Mouse (Mus musculus) liver, embryonic 11.5 days (tissue): ENCODE results near the gene Nrxn1. TPM values are rescaled to one million over a fixed set of nuclear protein-coding genes. Genes with fewer than 3 reads are reported as not detected.
A peak's percentile ranks its signal among the peaks of the same experiment; 100 is the strongest.

ENCODE experiments used
- ATAC-seq: fragments of 200-750 bp; cut with Nextera tagmentation; replicated peaks from 2 replicates; pipeline ENCODE4 v1.8.0; 2017; ENCODE audit warnings: moderate number of reproducible peaks, mild to moderate bottlenecking, moderate TSS enrichment, moderate library complexity; ENCODE audit not compliant: low FRiP score
- DNase-seq: peaks from one replicate; pipeline ENCODE4 v3.0.0-alpha.2; 2017; ENCODE audit warnings: low spot score
- H3K27ac ChIP-seq: fragments of 300-500 bp; sonication (generic); 2 replicates; pipeline ENCODE4 v1.5.1; 2014; ENCODE audit warnings: mild to moderate bottlenecking, low read depth, low read length, control low read depth
- H3K27me3 ChIP-seq: fragments of 300-500 bp; sonication (generic); replicated peaks from 2 replicates; pipeline ENCODE4 v1.6.1; 2014; ENCODE audit warnings: low read length, mixed read lengths; ENCODE audit not compliant: control insufficient read depth, insufficient read depth
- H3K36me3 ChIP-seq: fragments of 300-500 bp; sonication (generic); 2 replicates; pipeline ENCODE4 v1.6.1; 2014; ENCODE audit warnings: mild to moderate bottlenecking, low read length, moderate library complexity, mixed read lengths; ENCODE audit not compliant: control insufficient read depth, insufficient read depth
- H3K4me1 ChIP-seq: fragments of 300-500 bp; sonication (generic); replicated peaks from 2 replicates; pipeline ENCODE4 v1.6.1; 2014; ENCODE audit warnings: low read length, mixed read lengths; ENCODE audit not compliant: control insufficient read depth, insufficient read depth
- H3K4me2 ChIP-seq: fragments of 300-500 bp; sonication (generic); 2 replicates; pipeline ENCODE4 v1.6.1; 2014; ENCODE audit warnings: mild to moderate bottlenecking, control low read depth, moderate library complexity
- H3K4me3 ChIP-seq: fragments of 300-500 bp; sonication (generic); 2 replicates; pipeline ENCODE4 v1.5.1; 2014; ENCODE audit warnings: low read depth, low read length, control low read depth
- H3K9ac ChIP-seq: fragments of 300-500 bp; sonication (generic); 2 replicates; pipeline ENCODE4 v1.6.1; 2014; ENCODE audit warnings: low read depth, low read length, control low read depth
- H3K9me3 ChIP-seq: fragments of 300-500 bp; sonication (generic); 2 replicates; pipeline ENCODE4 v1.6.1; 2016; ENCODE audit warnings: low read length, inconsistent platforms, mixed read lengths; ENCODE audit not compliant: control insufficient read depth
- WGBS: fragments of 180-500 bp; shearing (Covaris S2); extraction: QIAGEN DNeasy Blood & Tissue Kit; methylation state at CpG from one replicate; pipeline ENCODE4 v1.1.7; 2014; 5-methylcytosine and 5-hydroxymethylcytosine counted together
- polyA plus RNA-seq: library from polyadenylated mRNA; unstranded; fragments of >200 nt; fragmentation: Nextera tagmentation; extraction: Ambion mirVana; gene quantifications from 2 replicates; pipeline ENCODE4 v1.2.1, GENCODE M21; 2014

The Nrxn1 gene
- polyA plus RNA-seq, 1 experiment from 2014 or later: 0.70 TPM

DNA sequence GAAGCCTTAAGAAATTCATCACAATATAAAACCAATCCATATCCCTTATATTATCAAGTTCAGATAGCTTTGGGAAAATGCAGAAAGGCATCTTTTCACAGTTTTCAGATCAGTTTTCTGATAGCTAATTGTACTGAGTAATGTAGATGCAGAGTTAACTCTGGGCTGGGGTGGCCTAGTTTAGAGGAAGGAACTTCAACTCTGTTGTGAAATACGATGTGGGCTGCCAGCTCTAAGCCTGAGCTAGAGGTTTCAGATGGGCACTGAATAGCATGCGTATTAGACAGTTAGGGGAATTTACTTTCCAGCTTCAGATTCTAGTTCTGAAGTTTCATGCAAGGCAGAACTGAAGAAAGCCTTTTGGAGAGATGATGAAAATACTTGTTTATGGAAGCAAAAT lies 976.6 kb downstream of the Nrxn1 start:
- Histone ChIP-seq H3K9me3 (no peaks in the 10 kb centered on the region), H3K4me1 (no peaks in the 10 kb centered on the region), H3K27me3 (no peaks in the 10 kb centered on the region), H3K36me3 (no peaks in the 10 kb centered on the region), H3K4me2 (no peak overlapping the region), H3K9ac (no peak overlapping the region), H3K4me3 (no peak overlapping the region), H3K27ac (no peak overlapping the region)
- WGBS: 67% methylated on average over 2 of the region's 2 CpGs
- DNase-seq (no peak), ATAC-seq (no peak)

DNA sequence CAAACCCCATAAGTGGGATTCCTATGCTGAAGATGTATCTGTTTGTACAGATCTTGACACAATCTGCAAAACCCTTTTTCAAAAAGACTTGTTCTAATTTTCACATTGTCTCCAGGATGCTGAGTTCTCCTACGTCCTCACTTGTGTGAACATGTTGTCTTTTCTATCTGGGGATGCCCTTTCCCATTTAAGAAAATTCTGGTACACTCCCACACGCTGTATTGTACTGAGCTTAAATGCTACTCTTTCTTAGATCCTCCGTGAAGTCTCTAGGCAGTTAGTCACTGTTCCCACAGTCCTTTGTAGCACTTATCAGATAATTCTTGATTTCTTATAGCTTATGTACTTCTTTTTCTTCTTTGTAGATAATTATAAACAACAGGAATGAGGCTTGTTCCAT lies 997.9 kb downstream of the Nrxn1 start:
- no peak overlapping the region for H3K9ac ChIP-seq
- no peaks in the 10 kb centered on the region for H3K4me1 ChIP-seq
- no peak for ATAC-seq
- H3K36me3 ChIP-seq: no peaks in the 10 kb centered on the region
- no peaks in the 10 kb centered on the region for H3K27me3 ChIP-seq
- H3K27ac ChIP-seq: no peak overlapping the region
- no peak overlapping the region for H3K4me3 ChIP-seq
- H3K4me2 ChIP-seq: no peak overlapping the region
- H3K9me3 ChIP-seq: no peaks in the 10 kb centered on the region
- no peak for DNase-seq
- 76% methylated on average over 3 of the region's 3 CpGs for WGBS

DNA sequence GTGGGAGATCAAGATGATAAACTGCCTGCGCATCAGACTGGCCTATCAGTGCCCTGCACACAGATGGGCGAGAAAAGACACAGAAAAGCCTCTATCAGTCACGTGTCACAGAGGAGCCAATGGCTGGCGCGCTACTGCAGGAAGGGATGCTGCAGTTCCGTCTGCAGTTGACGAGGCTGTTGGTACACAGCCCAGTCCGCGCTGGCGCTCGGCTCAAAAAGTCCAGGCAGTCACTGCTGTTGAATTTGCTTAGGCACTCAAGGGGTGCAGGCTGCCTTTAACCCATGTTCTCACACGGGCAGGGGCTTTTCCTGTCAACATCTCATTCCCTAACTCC lies 1004.6 kb downstream of the Nrxn1 start:
- no peaks in the 10 kb centered on the region for H3K4me1 ChIP-seq
- H3K27ac ChIP-seq: no peak overlapping the region
- WGBS: 6% methylated on average over 12 of the region's 12 CpGs
- H3K36me3 ChIP-seq: no peaks in the 10 kb centered on the region
- H3K4me2 ChIP-seq: peak overlapping the region; percentile 56
- H3K9ac ChIP-seq: no peak overlapping the region
- H3K9me3 ChIP-seq: no peaks in the 10 kb centered on the region
- H3K27me3 ChIP-seq: no peaks in the 10 kb centered on the region
- DNase-seq (peak; percentile 34), ATAC-seq (peak; percentile 87)
- peak overlapping the region; percentile 25; the same call in 1 of the 2 replicates for H3K4me3 ChIP-seq

DNA sequence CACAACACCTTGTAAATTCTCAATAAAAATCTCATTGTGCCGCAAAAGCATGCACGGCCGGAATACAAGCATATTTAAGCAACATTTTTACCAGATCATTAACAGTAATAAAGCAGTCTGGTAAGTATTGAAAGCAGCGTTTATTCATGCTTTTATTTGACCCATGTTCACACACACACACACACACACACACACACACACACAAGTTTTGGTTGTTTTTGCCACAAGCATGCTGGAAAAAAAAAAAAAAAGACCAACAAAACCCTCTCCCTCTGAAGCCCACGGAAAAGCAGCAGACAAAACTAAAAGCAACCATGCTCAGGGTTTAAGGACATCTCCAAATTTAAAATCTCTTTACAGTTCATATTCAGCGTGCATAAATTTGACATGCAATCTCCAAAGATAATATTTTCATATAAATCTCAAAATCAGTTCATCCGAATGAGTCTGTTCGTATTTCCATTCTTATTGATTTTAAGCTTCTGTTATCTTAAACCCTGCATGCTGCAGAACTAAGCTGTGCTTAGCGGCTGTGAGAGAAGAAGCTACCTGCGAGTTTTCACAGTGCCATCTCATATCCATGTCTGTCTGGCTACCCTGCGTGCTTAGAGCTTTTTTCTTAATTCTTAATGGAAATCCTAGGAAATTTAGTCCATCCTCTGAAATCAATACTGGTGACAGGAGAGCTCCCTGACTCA lies 1005.1 kb downstream of the Nrxn1 start:
- ATAC-seq (peak; percentile 31; the same call in 1 of the 2 replicates), DNase-seq (no peak)
- Histone ChIP-seq H3K9ac (no peak overlapping the region), H3K27ac (no peak overlapping the region), H3K4me3 (no peak overlapping the region), H3K4me2 (peak overlapping the region; percentile 56), H3K36me3 (no peaks in the 10 kb centered on the region), H3K27me3 (no peaks in the 10 kb centered on the region), H3K4me1 (no peaks in the 10 kb centered on the region), H3K9me3 (no peaks in the 10 kb centered on the region)
- 62% methylated on average over 11 of the region's 11 CpGs for WGBS

DNA sequence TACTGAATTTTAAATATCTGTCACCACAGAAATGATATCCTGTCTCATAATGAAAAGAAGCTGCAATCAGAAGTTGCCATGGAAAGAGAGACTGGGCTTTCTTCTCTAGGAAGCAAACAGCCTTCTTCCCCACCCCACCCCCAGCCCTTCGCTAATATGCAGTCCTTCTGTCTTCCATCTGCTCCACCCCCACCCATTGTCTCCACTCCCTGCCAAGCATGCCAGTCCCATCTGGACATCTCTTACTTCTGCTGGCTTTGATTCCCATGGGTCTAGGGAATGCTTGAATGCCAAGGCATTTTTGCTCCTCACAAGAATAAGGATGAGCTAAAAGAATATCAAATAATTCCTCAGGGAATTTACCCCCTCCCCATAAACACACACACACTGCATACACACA lies 1006.0 kb downstream of the Nrxn1 start:
- no peak overlapping the region for H3K4me3 ChIP-seq
- H3K36me3 ChIP-seq: no peaks in the 10 kb centered on the region
- DNase-seq: no peak
- H3K9ac ChIP-seq: no peak overlapping the region
- no peaks in the 10 kb centered on the region for H3K9me3 ChIP-seq
- H3K4me1 ChIP-seq: no peaks in the 10 kb centered on the region
- WGBS: 19% methylated on average over 1 of the region's 1 CpGs
- no peak for ATAC-seq
- no peak overlapping the region for H3K27ac ChIP-seq
- H3K27me3 ChIP-seq: no peaks in the 10 kb centered on the region
- H3K4me2 ChIP-seq: no peak overlapping the region

DNA sequence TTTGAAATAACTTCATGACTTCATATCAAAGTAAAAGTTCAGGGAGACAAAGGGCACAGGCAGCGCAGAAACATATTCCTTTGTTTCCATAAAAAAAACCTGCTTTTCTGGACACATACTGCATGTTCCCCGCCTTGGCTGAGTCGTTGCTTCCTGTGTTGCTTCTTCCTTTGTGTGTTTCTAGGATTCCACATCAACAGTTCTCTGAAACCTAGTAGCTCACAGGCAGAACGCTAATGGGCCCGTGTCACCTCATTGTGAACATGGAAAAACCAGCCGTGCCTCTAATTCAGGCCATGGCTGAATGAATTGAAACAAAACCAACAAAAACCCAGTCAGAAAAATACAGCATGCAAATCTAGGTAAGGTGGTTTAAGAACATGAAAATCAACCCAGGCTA lies 1013.9 kb downstream of the Nrxn1 start:
- no peaks in the 10 kb centered on the region for H3K9me3 ChIP-seq
- no peaks in the 10 kb centered on the region for H3K4me1 ChIP-seq
- H3K36me3 ChIP-seq: no peaks in the 10 kb centered on the region
- H3K27me3 ChIP-seq: no peaks in the 10 kb centered on the region
- 80% methylated on average over 6 of the region's 6 CpGs for WGBS
- DNase-seq: no peak
- H3K27ac ChIP-seq: no peak overlapping the region
- no peak overlapping the region for H3K9ac ChIP-seq
- no peak overlapping the region for H3K4me3 ChIP-seq
- H3K4me2 ChIP-seq: no peak overlapping the region
- no peak for ATAC-seq

DNA sequence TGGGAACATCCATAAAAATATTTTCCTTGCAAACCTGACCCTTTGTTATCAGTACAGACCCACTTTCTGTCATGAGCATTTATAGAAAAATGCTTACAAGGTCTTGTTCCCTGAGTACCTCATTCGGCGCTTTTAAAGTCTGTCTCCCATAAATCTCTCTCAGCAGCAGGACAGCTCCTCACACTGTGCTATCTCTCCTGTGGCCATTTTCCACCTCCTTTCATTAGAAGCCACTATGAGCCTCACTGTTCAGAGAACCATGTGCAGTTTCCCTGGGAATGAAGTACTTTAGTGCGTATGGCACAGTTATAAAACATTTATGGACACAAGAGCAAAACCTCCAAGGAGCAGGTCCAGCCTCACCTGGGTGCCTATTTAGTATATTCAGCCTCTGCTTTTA lies 1014.4 kb downstream of the Nrxn1 start:
- DNase-seq: no peak
- Histone ChIP-seq H3K9ac (no peak overlapping the region), H3K4me3 (no peak overlapping the region), H3K9me3 (no peaks in the 10 kb centered on the region), H3K4me2 (no peak overlapping the region), H3K36me3 (no peaks in the 10 kb centered on the region), H3K27me3 (no peaks in the 10 kb centered on the region), H3K4me1 (no peaks in the 10 kb centered on the region), H3K27ac (no peak overlapping the region)
- ATAC-seq: no peak
- WGBS: 54% methylated on average over 3 of the region's 3 CpGs

DNA sequence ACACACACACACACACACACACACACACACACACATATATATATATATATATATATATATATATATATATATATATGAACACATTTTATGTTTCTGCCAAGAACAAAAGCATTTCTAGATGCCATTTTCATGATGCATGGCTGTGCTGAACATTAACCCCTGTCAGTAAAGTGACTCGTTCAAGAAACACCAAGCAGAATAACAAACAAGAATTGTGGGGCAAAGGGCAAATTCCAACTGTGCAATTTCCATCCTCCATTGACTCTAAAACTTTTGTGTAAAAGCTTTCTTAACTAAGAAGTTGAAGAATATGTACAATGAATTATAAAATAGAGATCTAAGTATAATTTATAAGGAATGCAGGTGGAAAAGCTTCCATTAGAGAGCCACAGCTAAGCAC lies 1030.0 kb downstream of the Nrxn1 start:
- 32% methylated on average over 1 of the region's 1 CpGs for WGBS
- DNase-seq (no peak), ATAC-seq (no peak)
- Histone ChIP-seq H3K4me3 (no peak overlapping the region), H3K4me2 (no peak overlapping the region), H3K4me1 (no peaks in the 10 kb centered on the region), H3K36me3 (no peaks in the 10 kb centered on the region), H3K27me3 (no peaks in the 10 kb centered on the region), H3K9me3 (no peaks in the 10 kb centered on the region), H3K9ac (no peak overlapping the region), H3K27ac (no peak overlapping the region)

DNA sequence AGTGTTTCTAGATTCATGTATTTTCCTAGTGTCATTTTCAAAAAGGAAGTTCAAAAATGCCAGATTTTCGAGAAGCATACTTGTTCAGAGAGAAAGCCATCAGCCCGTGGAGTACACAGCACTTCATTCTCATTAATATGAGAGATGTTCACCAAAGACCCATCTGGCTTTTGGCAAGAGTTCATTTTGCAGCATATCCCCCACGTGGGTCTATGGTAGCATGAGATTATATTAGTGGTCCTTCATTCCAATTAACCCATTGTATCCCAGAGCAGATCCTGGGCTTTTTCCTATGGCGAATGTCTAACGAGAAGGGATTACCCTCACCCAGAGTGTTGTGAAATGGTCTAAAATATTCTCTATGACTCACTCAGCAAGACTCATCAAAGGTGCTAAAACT lies 1032.0 kb downstream of the Nrxn1 start:
- H3K9me3 ChIP-seq: no peaks in the 10 kb centered on the region
- DNase-seq (no peak), ATAC-seq (no peak)
- H3K4me1 ChIP-seq: no peaks in the 10 kb centered on the region
- H3K4me2 ChIP-seq: no peak overlapping the region
- no peaks in the 10 kb centered on the region for H3K27me3 ChIP-seq
- H3K27ac ChIP-seq: no peak overlapping the region
- H3K4me3 ChIP-seq: no peak overlapping the region
- no peak overlapping the region for H3K9ac ChIP-seq
- no peaks in the 10 kb centered on the region for H3K36me3 ChIP-seq
- 60% methylated on average over 5 of the region's 5 CpGs for WGBS
